Comparison of ENCODE assay signal across 23 mouse cellular contexts in genomic region chr10:126895891-126896290, GRCm38 (mm10). TPM values are rescaled to one million over a fixed set of nuclear protein-coding genes. Genes with fewer than 3 reads are reported as not detected.
DNase-seq lines count a peak whose midpoint lies in the region; ATAC-seq and TF ChIP-seq lines count a peak whose summit lies in the region.
"Had no signal": no experiment of that assay in that cellular context is flagged by ENCODE, and none has a peak within 500 bp of the region (broad histone marks: within the 10 kb centered on the region; RNA-seq: fewer than 3 reads in every experiment).

No protein-coding gene starts in this region.

- ATAC-seq in hindbrain, embryonic 13.5 days (ENCODE audit: low FRiP score): no peak
- ATAC-seq: inflammation-experienced regulatory T-cells, adult 6 months had no signal

- peak; percentile 13; the same call in 1 of the 2 replicates for TF ChIP-seq CTCF in layer of hippocampus, adult 2 months (conservative IDR thresholded peaks at IDR 0.05)
- TF ChIP-seq CTCF in ES-Bruce4 (IDR thresholded peaks at IDR 0.05; ENCODE audit: low read depth, low read length): peak; percentile 56
- peak; percentile 15; the same call in 1 of the 2 replicates for TF ChIP-seq CTCF in brain, embryonic 14.5 days (IDR thresholded peaks at IDR 0.05; ENCODE audit: borderline replicate concordance, extremely low read depth, insufficient read depth, insufficient read length)

- H3K9ac ChIP-seq in ES-Bruce4 (ENCODE audit: low read depth, poor library complexity, severe bottlenecking): 0 out of 2 replicates have a peak overlapping the region, but pooled peaks have one; percentile 26
- H3K9ac ChIP-seq in hindbrain, embryonic 13.5 days: no peak overlapping the region
- H3K9ac ChIP-seq: embryonic facial prominence, embryonic 13.5 days; forebrain, embryonic 12.5 days; hindbrain, embryonic 14.5 days; limb, embryonic 13.5 days had no signal

- H3K9me3 ChIP-seq in ES-Bruce4 (replicated peaks; ENCODE audit: control insufficient read depth, insufficient read depth, low read length, poor library complexity, severe bottlenecking): no peaks in the 10 kb centered on the region
- H3K9me3 ChIP-seq in hindbrain, embryonic 13.5 days: no peaks in the 10 kb centered on the region
- H3K9me3 ChIP-seq: embryonic facial prominence, embryonic 13.5 days; forebrain, embryonic 12.5 days; limb, embryonic 13.5 days had no signal

- peaks cover 3% of the 10 kb centered on the region; the same call in 1 of the 2 replicates for H3K36me3 ChIP-seq in ES-Bruce4 (ENCODE audit: control insufficient read depth, insufficient read depth, low read length, poor library complexity, severe bottlenecking)
- H3K36me3 ChIP-seq in hindbrain, embryonic 13.5 days: peaks cover 38% of the 10 kb centered on the region

- TF ChIP-seq EP300 in ES-Bruce4 (IDR thresholded peaks at IDR 0.05; ENCODE audit: insufficient read depth, low read depth, low read length): peak; percentile 70; the same call in 1 of the 2 replicates

- no peak overlapping the region for H3K27ac ChIP-seq in layer of hippocampus, adult 2 months
- peak overlapping the region; percentile 93 for H3K27ac ChIP-seq in ES-Bruce4 (ENCODE audit: insufficient read depth, low read length)
- H3K27ac ChIP-seq in hindbrain, embryonic 13.5 days: no peak overlapping the region
- H3K27ac ChIP-seq: embryonic facial prominence, embryonic 13.5 days; forebrain, embryonic 12.5 days; hindbrain, embryonic 14.5 days; limb, embryonic 13.5 days had no signal

- no peaks in the 10 kb centered on the region for H3K4me1 ChIP-seq in ES-Bruce4 (ENCODE audit: control insufficient read depth, insufficient read depth, low read length)
- H3K4me1 ChIP-seq in hindbrain, embryonic 13.5 days (replicated peaks): peaks cover 6% of the 10 kb centered on the region

- no peak for TF ChIP-seq POLR2A in ES-Bruce4 (IDR thresholded peaks at IDR 0.05; ENCODE audit: insufficient read depth, low read length)
- TF ChIP-seq POLR2A in brain, embryonic 14.5 days (IDR thresholded peaks at IDR 0.05; ENCODE audit: borderline replicate concordance, extremely low read depth, insufficient read depth, insufficient read length, poor library complexity, severe bottlenecking): no peak

- DNase-seq in layer of hippocampus, adult 2 months (ENCODE audit: low spot score in 2 of 2): no peak
- DNase-seq in layer of hippocampus, adult 18-20 months (ENCODE audit: low spot score in 2 of 2): no peak
- DNase-seq in ES-CJ7 (ENCODE audit: low read depth, low spot score): peak; percentile 41
- DNase-seq in brain, embryonic 14.5 days (ENCODE audit: low read depth): no peak
- no peak for DNase-seq in thymus, adult 18-20 months
- DNase-seq: adrenal gland, postnatal 14 days; cerebellum, adult 11 months; cerebellum, adult 9-11 months; gastrocnemius, postnatal 36 days; heart, postnatal 36 days; kidney, adult 8-10 months; kidney, postnatal 25 days; lung, postnatal 10 days; midbrain, embryonic 14.5 days; thymus, postnatal 14 days had no signal

- WGBS in hindbrain, embryonic 13.5 days: 48% methylated on average over 6 of the region's 6 CpGs

- no peaks in the 10 kb centered on the region for H3K27me3 ChIP-seq in ES-Bruce4 (ENCODE audit: control insufficient read depth, insufficient read depth, low read length, poor library complexity, severe bottlenecking)
- no peaks in the 10 kb centered on the region for H3K27me3 ChIP-seq in hindbrain, embryonic 13.5 days
- H3K27me3 ChIP-seq: embryonic facial prominence, embryonic 13.5 days; forebrain, embryonic 12.5 days; limb, embryonic 13.5 days had no signal

- no peak overlapping the region for H3K4me2 ChIP-seq in hindbrain, embryonic 13.5 days
- H3K4me2 ChIP-seq: embryonic facial prominence, embryonic 13.5 days; forebrain, embryonic 12.5 days; hindbrain, embryonic 14.5 days; limb, embryonic 13.5 days had no signal

- H3K4me3 ChIP-seq in layer of hippocampus, adult 2 months: no peak overlapping the region
- H3K4me3 ChIP-seq in ES-Bruce4 (ENCODE audit: low read depth, low read length): peak overlapping the region; percentile 90
- H3K4me3 ChIP-seq in hindbrain, embryonic 13.5 days: no peak overlapping the region
- H3K4me3 ChIP-seq: embryonic facial prominence, embryonic 13.5 days; erythroblast, embryonic 14.5 days; forebrain, embryonic 12.5 days; limb, embryonic 13.5 days had no signal

RNA-seq across cellular contexts. Expression of gene Atp23, which starts 5.3 kb away (rescaled TPM):
- 1 to 10 TPM; 9.0 to 10.0 TPM for total RNA-seq in layer of hippocampus, adult 2 months (2021)
- 1 to 10 TPM; 7.4 to 8.9 TPM for total RNA-seq in layer of hippocampus, adult 18-20 months (2021)
- 10.2 and 14.3 TPM in 2 replicates for polyA plus RNA-seq in ES-Bruce4 (2011; ENCODE audit: insufficient read depth, insufficient read length, low read depth, missing spikeins)
- polyA plus RNA-seq in brain, embryonic 14.5 days (2012; rRNA removed): 8.6 and 9.6 TPM in 2 replicates
- polyA plus RNA-seq in hindbrain, embryonic 13.5 days (2015; fragmentation: Nextera tagmentation; extraction: Ambion mirVana): 10.6 and 10.9 TPM in 2 replicates
